Mouse (Mus musculus) ovary, postnatal 14 days (tissue): ENCODE data around the gene Unc79.
A peak's percentile ranks its signal among the peaks of the same experiment; 100 is the strongest.

Experiments
- DNase-seq: peaks from one replicate; pipeline ENCODE4 v3.0.0; 2022; ENCODE audit warnings: low spot score

The Unc79 gene

GRCm38 (mm10) chr12:103041401-103041800, 92.7 kb downstream of the Unc79 start:
- DNase-seq: no peak

- no peak for DNase-seq
Observed at GRCm38 (mm10) chr12:103042711-103043110, 94.1 kb downstream of the Unc79 start.

GRCm38 (mm10) chr12:103044422-103044821, 95.8 kb downstream of the Unc79 start:
- DNase-seq: no peak

GRCm38 (mm10) chr12:103049865-103050264, 101.2 kb downstream of the Unc79 start:
- DNase-seq: no peak

- no peak for DNase-seq
Observed at GRCm38 (mm10) chr12:103059321-103060053, 110.8 kb downstream of the Unc79 start.

GRCm38 (mm10) chr12:103060791-103061190, 112.1 kb downstream of the Unc79 start:
- no peak for DNase-seq

- DNase-seq: no peak
Observed at GRCm38 (mm10) chr12:103062133-103062532, 113.5 kb downstream of the Unc79 start.

GRCm38 (mm10) chr12:103064944-103065343, 116.3 kb downstream of the Unc79 start:
- peak; percentile 13 for DNase-seq

GRCm38 (mm10) chr12:103068161-103068560, 119.5 kb downstream of the Unc79 start:
- DNase-seq: no peak

GRCm38 (mm10) chr12:103069565-103069964, 120.9 kb downstream of the Unc79 start:
- no peak for DNase-seq

GRCm38 (mm10) chr12:103073953-103074352, 125.3 kb downstream of the Unc79 start:
- no peak for DNase-seq

GRCm38 (mm10) chr12:103078751-103079150, 130.1 kb downstream of the Unc79 start:
- DNase-seq: no peak

- DNase-seq: no peak
Observed at GRCm38 (mm10) chr12:103080055-103080454, 131.4 kb downstream of the Unc79 start.

- DNase-seq: no peak
Observed at GRCm38 (mm10) chr12:103091831-103092230, 143.2 kb downstream of the Unc79 start.

GRCm38 (mm10) chr12:103095160-103095559, 146.5 kb downstream of the Unc79 start:
- DNase-seq: no peak

GRCm38 (mm10) chr12:103099185-103099584, 150.5 kb downstream of the Unc79 start:
- DNase-seq: peak; percentile 10

GRCm38 (mm10) chr12:103100088-103100487, 151.4 kb downstream of the Unc79 start:
- no peak for DNase-seq

GRCm38 (mm10) chr12:103103041-103103440, 154.4 kb downstream of the Unc79 start:
- no peak for DNase-seq

- no peak for DNase-seq
Observed at GRCm38 (mm10) chr12:103103601-103104000, 154.9 kb downstream of the Unc79 start.

- DNase-seq: no peak
Observed at GRCm38 (mm10) chr12:103109301-103109700, 160.6 kb downstream of the Unc79 start.

GRCm38 (mm10) chr12:103116639-103117038, 168.0 kb downstream of the Unc79 start:
- DNase-seq: no peak

- peak; percentile 4 for DNase-seq
Observed at GRCm38 (mm10) chr12:103117517-103118193, 169.0 kb downstream of the Unc79 start.

GRCm38 (mm10) chr12:103121928-103122327, 173.3 kb downstream of the Unc79 start:
- DNase-seq: no peak

GRCm38 (mm10) chr12:103123861-103124260, 175.2 kb downstream of the Unc79 start:
- DNase-seq: no peak
